Comparison of ENCODE assay signal across 31 mouse cellular contexts in genomic region chr19:10921058-10921457, GRCm38 (mm10). TPM values are rescaled to one million over a fixed set of nuclear protein-coding genes. Genes with fewer than 3 reads are reported as not detected.
"Had no signal": no experiment of that assay in that cellular context is flagged by ENCODE, and none has a peak within 500 bp of the region (broad histone marks: within the 10 kb centered on the region; RNA-seq: fewer than 3 reads in every experiment).

No protein-coding gene starts in this region.

- H3K9me3 ChIP-seq: embryonic facial prominence, embryonic 10.5 days; embryonic facial prominence, embryonic 12.5 days; embryonic facial prominence, embryonic 13.5 days; embryonic facial prominence, embryonic 15.5 days; forebrain, embryonic 10.5 days; forebrain, embryonic 12.5 days; forebrain, embryonic 13.5 days; forebrain, embryonic 15.5 days; heart, embryonic 10.5 days had no signal

- ATAC-seq: forebrain, embryonic 13.5 days; forebrain, embryonic 14.5 days; forebrain, embryonic 15.5 days; forebrain, embryonic 16.5 days; forebrain, postnatal 0 days had no signal

- H3K4me1 ChIP-seq: embryonic facial prominence, embryonic 12.5 days; embryonic facial prominence, embryonic 13.5 days; embryonic facial prominence, embryonic 15.5 days; forebrain, embryonic 13.5 days; forebrain, embryonic 15.5 days had no signal

- DNase-seq: cerebellum, postnatal 10 days; cerebellum, postnatal 14 days; cerebellum, postnatal 25 days; cerebellum, postnatal 36 days; embryo, embryonic 11 days; forebrain, postnatal 0 days; gastrocnemius, adult 2 months; gastrocnemius, postnatal 10 days; gastrocnemius, postnatal 14 days; gastrocnemius, postnatal 25 days; gastrocnemius, postnatal 36 days; heart, adult 11 months; heart, adult 18-20 months; heart, adult 2 months had no signal

- H3K9ac ChIP-seq: embryonic facial prominence, embryonic 12.5 days; embryonic facial prominence, embryonic 13.5 days; embryonic facial prominence, embryonic 15.5 days; forebrain, embryonic 12.5 days; forebrain, embryonic 13.5 days; forebrain, embryonic 15.5 days; forebrain, postnatal 0 days had no signal

- H3K4me2 ChIP-seq: embryonic facial prominence, embryonic 12.5 days; embryonic facial prominence, embryonic 13.5 days; embryonic facial prominence, embryonic 15.5 days; forebrain, embryonic 12.5 days; forebrain, embryonic 13.5 days; forebrain, embryonic 15.5 days had no signal

- H3K27me3 ChIP-seq: embryonic facial prominence, embryonic 12.5 days; embryonic facial prominence, embryonic 13.5 days; embryonic facial prominence, embryonic 15.5 days; forebrain, embryonic 12.5 days; forebrain, embryonic 13.5 days; forebrain, embryonic 15.5 days had no signal

- H3K36me3 ChIP-seq: embryonic facial prominence, embryonic 10.5 days; embryonic facial prominence, embryonic 12.5 days; embryonic facial prominence, embryonic 13.5 days; embryonic facial prominence, embryonic 15.5 days; forebrain, embryonic 10.5 days; forebrain, embryonic 12.5 days; forebrain, embryonic 15.5 days; heart, embryonic 10.5 days had no signal

- H3K27ac ChIP-seq: embryonic facial prominence, embryonic 10.5 days; embryonic facial prominence, embryonic 12.5 days; embryonic facial prominence, embryonic 13.5 days; embryonic facial prominence, embryonic 15.5 days; forebrain, embryonic 10.5 days; forebrain, embryonic 12.5 days; forebrain, embryonic 13.5 days; forebrain, embryonic 15.5 days; gastrocnemius, adult 2 months; heart, adult 2 months; heart, embryonic 10.5 days had no signal

- H3K4me3 ChIP-seq: embryonic facial prominence, embryonic 10.5 days; embryonic facial prominence, embryonic 12.5 days; embryonic facial prominence, embryonic 13.5 days; embryonic facial prominence, embryonic 15.5 days; erythroblast, embryonic 14.5 days; forebrain, embryonic 10.5 days; forebrain, embryonic 12.5 days; forebrain, embryonic 13.5 days; forebrain, embryonic 15.5 days; gastrocnemius, adult 2 months; heart, adult 2 months; heart, embryonic 10.5 days had no signal

RNA-seq across cellular contexts. Expression of gene Zp1, which starts 0.6 kb away (rescaled TPM):
- polyA plus RNA-seq: cortical plate, adult 2 months; embryonic facial prominence, embryonic 10.5 days; embryonic facial prominence, embryonic 11.5 days; embryonic facial prominence, embryonic 13.5 days; embryonic facial prominence, embryonic 14.5 days; embryonic facial prominence, embryonic 15.5 days; erythroblast, embryonic 14.5 days; forebrain, embryonic 10.5 days; forebrain, embryonic 11.5 days; forebrain, embryonic 12.5 days; forebrain, embryonic 13.5 days; forebrain, embryonic 14.5 days; gonadal fat pad, adult 2 months; heart, adult 2 months; heart, embryonic 10.5 days had no signal

RNA-seq across cellular contexts. Expression of gene Ptgdr2, which starts 15.9 kb away (rescaled TPM):
- polyA plus RNA-seq: embryonic facial prominence, embryonic 10.5 days; embryonic facial prominence, embryonic 11.5 days; erythroblast, embryonic 14.5 days had no signal
